Mouse (Mus musculus): ENCODE results near the gene Kcnj12. TPM values are rescaled to one million over a fixed set of nuclear protein-coding genes. Genes with fewer than 3 reads are reported as not detected.

Gene Kcnj12
- polyA plus RNA-seq, 1 experiment from 2014 or later: not detected

- in situ Hi-C loops (cut with MboI; ENCODE audit: low pct_unique_long_range_greater_than_20kb): no loop called here
Measured at GRCm38 (mm10) chr11:61036639-61037038, 14.3 kb downstream of the Kcnj12 start.

DNA sequence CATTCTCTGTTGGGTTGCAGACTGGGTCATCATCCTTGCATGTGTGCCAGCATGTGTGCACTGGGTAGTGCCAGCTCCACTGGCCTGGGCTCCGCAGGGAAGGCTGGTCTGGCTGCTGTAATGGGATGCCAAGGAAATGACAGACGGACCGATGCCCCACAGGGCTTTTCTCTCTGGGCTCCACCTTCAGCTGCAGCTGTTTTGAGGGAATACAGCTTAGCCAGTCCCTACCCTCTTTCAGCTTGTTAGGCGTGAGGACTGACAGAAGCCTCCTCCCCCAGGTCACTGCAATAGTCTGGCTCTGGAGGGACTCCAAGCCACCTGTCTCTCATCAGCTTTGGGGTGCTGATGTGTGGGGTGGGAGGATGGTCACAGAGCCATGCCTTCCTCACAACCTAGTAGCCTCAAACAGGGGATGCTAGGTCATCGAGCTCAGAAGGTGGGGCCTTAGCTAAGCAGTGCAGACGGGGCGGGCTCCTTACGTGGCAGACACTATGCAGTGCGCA lies 16.0 kb downstream of the Kcnj12 start:
- peaks cover 18% of the 10 kb centered on the region for H3K27me3 ChIP-seq
- CTCF ChIA-PET: no interaction called here
- in situ Hi-C loops (cut with MboI; ENCODE audit: low pct_unique_long_range_greater_than_20kb): no loop called here
- DNase-seq (ENCODE audit: low read depth, low spot score) (no peak), ATAC-seq (no peak)
- no peak for TF ChIP-seq CTCF (IDR thresholded peaks at IDR 0.05)
- POLR2A ChIA-PET: no interaction called here

More at GRCm38 (mm10) chr11:61036639-61037038, 14.3 kb downstream of the Kcnj12 start:
- H3K27me3 ChIP-seq: peaks cover 11% of the 10 kb centered on the region
- DNase-seq (ENCODE audit: low read depth, low spot score) (no peak), ATAC-seq (no peak)
- TF ChIP-seq CTCF (IDR thresholded peaks at IDR 0.05): no peak
- ChIA-PET POLR2A (no interaction called here), CTCF (interaction anchor here (1.2 kb wide), 1 partner anchor 10 kb away, joined by 3 read pairs; no protein-coding TSS in a partner anchor)

- CTCF ChIA-PET: no interaction called here
- DNase-seq (ENCODE audit: low read depth, low spot score) (no peak), ATAC-seq (no peak)
- POLR2A ChIA-PET: no interaction called here
- peaks cover 21% of the 10 kb centered on the region for H3K27me3 ChIP-seq
- TF ChIP-seq CTCF (IDR thresholded peaks at IDR 0.05): no peak
- in situ Hi-C loops (cut with MboI; ENCODE audit: low pct_unique_long_range_greater_than_20kb): no loop called here
Measured at GRCm38 (mm10) chr11:61040856-61041652, 18.7 kb downstream of the Kcnj12 start.

- no peak for DNase-seq (ENCODE audit: low read depth, low spot score)
- peaks cover 21% of the 10 kb centered on the region for H3K27me3 ChIP-seq
- ChIA-PET POLR2A (interaction anchor here (0.6 kb wide), 1 partner anchor 68 kb away, joined by 4 read pairs; no protein-coding TSS in a partner anchor), CTCF (no interaction called here)
- in situ Hi-C loops (cut with MboI; ENCODE audit: low pct_unique_long_range_greater_than_20kb): no loop called here
- no peak for TF ChIP-seq CTCF (IDR thresholded peaks at IDR 0.05)
- no peak for ATAC-seq
Measured at GRCm38 (mm10) chr11:61042593-61042992, 20.2 kb downstream of the Kcnj12 start.

- peaks cover 15% of the 10 kb centered on the region for H3K27me3 ChIP-seq
- DNase-seq (ENCODE audit: low read depth, low spot score) (no peak), ATAC-seq (no peak)
- peak; percentile 65 for TF ChIP-seq CTCF (IDR thresholded peaks at IDR 0.05)
- ChIA-PET POLR2A (interaction anchor here (0.6 kb wide), 1 partner anchor 69 kb away, joined by 4 read pairs; no protein-coding TSS in a partner anchor), CTCF (no interaction called here)
- in situ Hi-C loops (cut with MboI; ENCODE audit: low pct_unique_long_range_greater_than_20kb): no loop called here
Measured at GRCm38 (mm10) chr11:61043055-61043992, 21.0 kb downstream of the Kcnj12 start.

DNA sequence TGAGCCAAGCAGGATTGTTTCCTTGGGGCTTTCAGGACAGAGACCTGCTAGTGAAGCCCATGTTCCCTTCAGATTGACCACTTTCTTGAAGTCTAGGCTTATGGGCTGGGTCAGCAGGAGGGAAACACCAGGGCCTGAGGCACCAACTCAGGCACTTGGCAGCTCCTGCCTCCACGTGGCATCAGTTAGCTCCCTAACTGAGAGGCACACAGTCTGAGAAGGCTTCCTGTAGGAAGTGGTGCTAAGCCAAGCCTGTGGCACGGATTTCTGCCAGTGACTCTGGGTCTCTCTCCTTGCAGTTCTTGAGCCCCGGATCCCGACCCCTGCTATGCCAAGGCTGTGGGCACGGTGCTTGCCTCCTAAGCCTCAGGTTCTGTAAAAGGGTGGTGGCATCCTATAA lies 22.4 kb downstream of the Kcnj12 start:
- ATAC-seq: no peak
- ChIA-PET POLR2A (no interaction called here), CTCF (no interaction called here)
- in situ Hi-C loops (cut with MboI; ENCODE audit: low pct_unique_long_range_greater_than_20kb): no loop called here
- DNase-seq (ENCODE audit: low read depth, low spot score): no peak
- TF ChIP-seq CTCF (IDR thresholded peaks at IDR 0.05): no peak
- H3K27me3 ChIP-seq: peaks cover 24% of the 10 kb centered on the region

GRCm38 (mm10) chr11:61047441-61047840 lies 25.1 kb downstream of the Kcnj12 start:
- no peak for DNase-seq (ENCODE audit: low read depth, low spot score)
- TF ChIP-seq CTCF (IDR thresholded peaks at IDR 0.05): no peak
- peaks cover 28% of the 10 kb centered on the region for H3K27me3 ChIP-seq
- ChIA-PET CTCF (no interaction called here), POLR2A (no interaction called here)
- ATAC-seq: no peak
- in situ Hi-C loops (cut with MboI; ENCODE audit: low pct_unique_long_range_greater_than_20kb): no loop called here

DNA sequence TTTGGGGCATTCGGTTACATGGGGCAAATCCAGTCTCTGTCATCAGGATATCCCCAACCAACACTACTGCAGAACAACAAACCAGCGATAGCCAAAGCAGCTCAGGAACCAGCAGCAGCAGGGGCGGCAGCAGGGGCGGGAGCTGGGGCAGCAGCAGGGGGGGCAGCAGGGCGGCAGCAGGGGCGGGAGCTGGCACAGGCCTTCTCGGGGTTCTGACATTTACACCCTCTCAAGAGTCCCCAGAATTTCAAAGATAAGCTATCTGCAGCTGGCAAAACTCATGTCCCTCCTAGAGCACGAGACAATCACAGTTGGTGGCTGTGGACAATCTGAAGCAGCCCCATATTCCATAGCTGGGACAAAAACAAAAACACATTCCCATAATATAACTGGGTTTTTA lies 28.8 kb downstream of the Kcnj12 start:
- in situ Hi-C loops (cut with MboI; ENCODE audit: low pct_unique_long_range_greater_than_20kb): no loop called here
- no peak for TF ChIP-seq CTCF (IDR thresholded peaks at IDR 0.05)
- CTCF ChIA-PET: no interaction called here
- POLR2A ChIA-PET: no interaction called here
- peaks cover 36% of the 10 kb centered on the region for H3K27me3 ChIP-seq
- DNase-seq (ENCODE audit: low read depth, low spot score) (no peak), ATAC-seq (no peak)

DNA sequence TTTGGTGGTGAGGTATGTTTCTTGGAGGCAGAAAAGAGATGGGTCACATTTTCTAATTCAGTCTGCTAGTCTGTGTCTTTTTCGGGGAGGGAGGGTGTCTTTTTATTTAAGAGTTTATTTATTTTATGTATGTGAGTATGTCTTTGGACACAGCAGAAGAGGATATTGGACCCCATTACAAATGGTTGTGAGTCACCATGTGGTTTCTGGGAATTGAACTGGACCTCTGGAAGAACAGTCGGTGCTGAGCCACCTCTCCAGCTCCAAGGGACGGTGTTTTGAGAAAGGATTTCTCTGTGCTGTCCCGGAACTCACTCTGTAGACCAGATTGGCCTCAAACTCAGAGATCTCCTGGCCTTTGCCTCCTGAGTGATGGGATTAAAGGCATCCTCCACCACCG lies 34.5 kb downstream of the Kcnj12 start:
- no peak for TF ChIP-seq CTCF (IDR thresholded peaks at IDR 0.05)
- CTCF ChIA-PET: no interaction called here
- in situ Hi-C loops (cut with MboI; ENCODE audit: low pct_unique_long_range_greater_than_20kb): no loop called here
- DNase-seq (ENCODE audit: low read depth, low spot score) (no peak), ATAC-seq (no peak)
- POLR2A ChIA-PET: no interaction called here
- peaks cover 32% of the 10 kb centered on the region for H3K27me3 ChIP-seq

DNA sequence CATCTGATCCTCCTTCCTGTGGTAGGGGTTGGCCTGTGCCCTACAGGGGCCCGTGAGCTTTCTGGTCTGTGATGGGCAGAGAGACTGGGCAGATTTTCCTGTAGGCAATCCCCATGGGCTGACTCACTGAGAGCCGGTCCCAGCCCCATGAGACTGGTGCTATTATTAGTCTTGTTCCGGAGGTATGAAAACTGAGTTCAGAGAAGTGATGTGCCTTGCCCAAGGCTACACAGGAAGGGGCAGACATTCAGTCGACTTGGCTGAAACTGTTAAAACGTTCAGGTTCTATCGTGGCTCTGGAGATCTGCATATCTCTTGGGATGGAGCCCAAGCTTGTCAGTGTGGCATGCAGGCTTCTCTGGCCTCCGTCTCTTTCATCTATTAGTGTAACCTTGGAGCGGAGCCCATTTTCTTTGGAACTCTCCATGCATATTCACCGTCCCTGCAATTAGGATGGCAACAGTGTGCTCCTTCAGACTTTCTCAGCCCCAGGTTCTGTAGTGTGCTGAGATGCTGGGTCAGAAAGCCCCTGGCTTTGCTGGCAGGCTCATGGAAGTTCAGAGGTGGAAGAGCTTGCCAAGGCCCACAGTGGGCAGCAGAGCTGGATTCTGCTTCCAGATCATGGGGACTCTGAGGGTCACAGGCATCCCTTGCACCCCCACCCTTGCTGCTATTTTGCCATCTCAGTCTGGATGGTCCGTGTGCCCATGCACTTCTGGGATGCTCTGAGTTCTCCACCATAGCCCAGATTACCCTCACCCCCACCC lies 37.5 kb downstream of the Kcnj12 start:
- TF ChIP-seq CTCF (IDR thresholded peaks at IDR 0.05): no peak
- ATAC-seq (no peak), DNase-seq (ENCODE audit: low read depth, low spot score) (no peak)
- peaks cover 15% of the 10 kb centered on the region for H3K27me3 ChIP-seq
- ChIA-PET CTCF (interaction anchor here (1.4 kb wide), 1 partner anchor 9 kb away, joined by 3 read pairs; no protein-coding TSS in a partner anchor), POLR2A (no interaction called here)
- in situ Hi-C loops (cut with MboI; ENCODE audit: low pct_unique_long_range_greater_than_20kb): no loop called here

Measured in Patski (cell line).